Mouse (Mus musculus) bone marrow macrophage, adult 2 months (primary cell): Measurements from ENCODE around the gene Ccdc43.

ENCODE experiments used
- CTCF ChIP-seq: IDR thresholded peaks from 2 replicates; pipeline ENCODE4 v1.5.1; 2012; ENCODE audit warnings: low read depth, mild to moderate bottlenecking, low read length, moderate library complexity
- POLR2A ChIP-seq: IDR thresholded peaks from 2 replicates; pipeline ENCODE4 v1.6.1; 2012; ENCODE audit warnings: mild to moderate bottlenecking, low read depth, low read length, borderline replicate concordance

DNA sequence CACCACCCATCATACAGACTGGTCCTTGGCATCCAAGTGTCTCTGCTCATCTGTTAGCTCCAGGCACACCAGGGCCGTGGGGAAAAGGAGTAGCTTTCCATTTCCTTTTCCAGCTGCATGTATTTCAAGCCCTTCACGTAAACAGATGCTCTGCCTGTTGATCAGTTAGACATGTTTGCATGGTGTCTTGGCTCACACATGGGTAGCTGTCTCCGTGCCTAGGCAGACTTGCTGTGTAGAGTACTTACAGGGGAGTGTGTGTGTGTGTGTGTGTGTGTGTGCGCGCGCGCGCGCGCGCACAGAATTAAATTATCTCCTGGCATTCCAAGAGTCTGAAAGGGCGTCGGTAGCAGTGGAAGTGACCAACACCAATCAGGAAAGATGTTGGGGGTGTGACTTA, 51.4 kb downstream of the Ccdc43 start:
- TF ChIP-seq CTCF, result no peak
- no peak for TF ChIP-seq POLR2A
